Mouse (Mus musculus): ENCODE measurements around the gene Cyp2t4.

DNA sequence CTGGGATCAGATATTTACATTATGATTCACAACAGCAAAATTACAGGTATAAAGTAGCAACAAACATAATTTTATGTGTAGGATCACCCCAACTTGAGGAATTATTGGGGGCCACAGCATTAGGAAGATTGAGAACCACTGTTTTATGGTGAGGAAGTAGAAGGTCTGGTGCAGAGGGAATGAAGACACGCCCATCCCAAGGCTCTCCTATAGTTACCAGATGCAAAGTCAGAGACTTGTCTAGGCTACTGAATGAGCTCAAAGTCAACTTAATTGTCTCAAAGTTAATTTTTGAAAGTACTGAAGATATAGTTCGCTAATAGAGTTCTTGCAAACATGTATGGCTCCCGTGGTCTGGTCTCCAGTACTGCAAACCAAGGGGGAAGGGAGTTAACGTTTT lies 19.8 kb upstream of the Cyp2t4 start:
- no peak for TF ChIP-seq CTCF (IDR thresholded peaks at IDR 0.05; ENCODE audit: low read depth)
- TF ChIP-seq EP300 (IDR thresholded peaks at IDR 0.05; ENCODE audit: low read depth) = no peak

Data from heart, postnatal 0 days (tissue).